Comparison of ENCODE assay signal across 25 mouse cellular contexts in the genomic region with DNA sequence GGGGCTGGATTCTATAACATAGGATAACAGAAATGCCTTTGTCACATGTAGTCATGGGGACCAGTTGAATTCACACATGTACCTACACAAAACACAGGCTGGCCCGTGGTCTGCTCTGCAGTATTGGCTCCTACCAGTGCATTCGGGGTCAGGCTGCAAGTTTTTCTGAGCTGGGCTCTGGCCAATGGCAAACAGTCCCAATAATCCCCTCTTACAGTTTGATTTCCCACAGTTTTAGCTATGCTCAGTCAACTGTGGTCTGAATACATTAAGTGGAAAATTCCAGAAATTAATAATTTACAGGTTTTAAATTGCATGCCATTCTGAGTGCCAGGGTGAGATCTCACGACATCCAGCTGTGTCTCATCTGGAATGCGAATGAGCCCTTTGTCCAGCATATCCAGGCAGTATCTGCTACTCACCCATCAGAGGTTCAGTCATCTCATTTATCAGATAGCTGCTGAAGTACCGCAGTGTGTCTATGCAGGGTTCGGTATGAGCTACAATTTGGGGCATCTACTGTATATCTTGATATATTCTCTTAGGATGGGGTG.
DNase-seq lines count a peak whose midpoint lies in the region; ATAC-seq lines count a peak whose summit lies in the region.
"Had no signal": no experiment of that assay in that cellular context is flagged by ENCODE, and none has a peak within 500 bp of the region (broad histone marks: within the 10 kb centered on the region; RNA-seq: fewer than 3 reads in every experiment).

No protein-coding gene starts in this region.

- no peak overlapping the region for H3K4me3 ChIP-seq in embryonic facial prominence, embryonic 14.5 days (ENCODE audit: low read depth, low read length)
- H3K4me3 ChIP-seq in embryonic facial prominence, embryonic 10.5 days, result no peak overlapping the region
- no peak overlapping the region for H3K4me3 ChIP-seq in kidney, embryonic 16.5 days (ENCODE audit: low read length)
- H3K4me3 ChIP-seq: embryonic facial prominence, embryonic 12.5 days; erythroblast, embryonic 14.5 days; forebrain, embryonic 10.5 days; forebrain, embryonic 13.5 days; heart, adult 2 months; heart, embryonic 10.5 days; heart, embryonic 13.5 days had no signal

- 58% methylated on average over 6 of the region's 6 CpGs for WGBS in embryonic facial prominence, embryonic 14.5 days
- 81% methylated on average over 6 of the region's 6 CpGs for WGBS in embryonic facial prominence, embryonic 10.5 days
- WGBS in kidney, embryonic 16.5 days, result 58% methylated on average over 6 of the region's 6 CpGs

- ATAC-seq in embryonic facial prominence, embryonic 14.5 days (ENCODE audit: low read depth), result 0 out of 2 replicates have a peak, but pooled peaks have one; percentile 44
- ATAC-seq in kidney, embryonic 16.5 days (ENCODE audit: low FRiP score, low TSS enrichment), result peak; percentile 39; the same call in 1 of the 2 replicates

- no peaks in the 10 kb centered on the region for H3K36me3 ChIP-seq in embryonic facial prominence, embryonic 14.5 days (ENCODE audit: control insufficient read depth, insufficient read depth, low read length)
- no peaks in the 10 kb centered on the region for H3K36me3 ChIP-seq in embryonic facial prominence, embryonic 10.5 days (replicated peaks)
- no peaks in the 10 kb centered on the region for H3K36me3 ChIP-seq in kidney, embryonic 16.5 days (ENCODE audit: insufficient read depth, low read length)
- H3K36me3 ChIP-seq: embryonic facial prominence, embryonic 12.5 days; forebrain, embryonic 10.5 days; heart, embryonic 10.5 days; heart, embryonic 13.5 days had no signal

- peaks cover 10% of the 10 kb centered on the region; the same call in 1 of the 2 replicates for H3K4me1 ChIP-seq in embryonic facial prominence, embryonic 14.5 days (ENCODE audit: control insufficient read depth, insufficient read depth, low read length)
- H3K4me1 ChIP-seq in embryonic facial prominence, embryonic 10.5 days, result peaks cover 10% of the 10 kb centered on the region
- peaks cover 4% of the 10 kb centered on the region for H3K4me1 ChIP-seq in kidney, embryonic 16.5 days (ENCODE audit: insufficient read depth, low read length)
- H3K4me1 ChIP-seq: embryonic facial prominence, embryonic 12.5 days; heart, embryonic 10.5 days; heart, embryonic 13.5 days had no signal

- no peak overlapping the region for H3K4me2 ChIP-seq in embryonic facial prominence, embryonic 14.5 days (ENCODE audit: low read depth, low read length)
- no peak overlapping the region for H3K4me2 ChIP-seq in kidney, embryonic 16.5 days (replicated peaks; ENCODE audit: low read depth, low read length)
- H3K4me2 ChIP-seq: embryonic facial prominence, embryonic 12.5 days; forebrain, embryonic 13.5 days; heart, embryonic 13.5 days; hindbrain, embryonic 14.5 days had no signal

- no peaks in the 10 kb centered on the region for H3K9me3 ChIP-seq in embryonic facial prominence, embryonic 14.5 days (ENCODE audit: control insufficient read depth, low read length)
- H3K9me3 ChIP-seq in embryonic facial prominence, embryonic 10.5 days, result no peaks in the 10 kb centered on the region
- no peaks in the 10 kb centered on the region for H3K9me3 ChIP-seq in kidney, embryonic 16.5 days (ENCODE audit: low read length)
- H3K9me3 ChIP-seq: embryonic facial prominence, embryonic 12.5 days; forebrain, embryonic 10.5 days; forebrain, embryonic 13.5 days; heart, embryonic 10.5 days; heart, embryonic 13.5 days had no signal

- no peaks in the 10 kb centered on the region for H3K27me3 ChIP-seq in embryonic facial prominence, embryonic 14.5 days (replicated peaks; ENCODE audit: control insufficient read depth, insufficient read depth, low read length)
- no peaks in the 10 kb centered on the region for H3K27me3 ChIP-seq in embryonic facial prominence, embryonic 10.5 days (replicated peaks; ENCODE audit: low read depth, poor library complexity, severe bottlenecking)
- H3K27me3 ChIP-seq in kidney, embryonic 16.5 days (ENCODE audit: insufficient read depth, low read length), result no peaks in the 10 kb centered on the region
- H3K27me3 ChIP-seq: embryonic facial prominence, embryonic 12.5 days; forebrain, embryonic 13.5 days; heart, embryonic 13.5 days had no signal

- H3K27ac ChIP-seq in embryonic facial prominence, embryonic 14.5 days (replicated peaks; ENCODE audit: low read depth, low read length), result no peak overlapping the region
- H3K27ac ChIP-seq in embryonic facial prominence, embryonic 10.5 days (replicated peaks), result no peak overlapping the region
- H3K27ac ChIP-seq in kidney, embryonic 16.5 days (ENCODE audit: low read length), result no peak overlapping the region
- H3K27ac ChIP-seq: embryonic facial prominence, embryonic 12.5 days; forebrain, embryonic 10.5 days; forebrain, embryonic 13.5 days; heart, adult 2 months; heart, embryonic 10.5 days; heart, embryonic 13.5 days; hindbrain, embryonic 14.5 days had no signal

- DNase-seq in embryonic facial prominence, embryonic 14.5 days (ENCODE audit: low spot score), result no peak
- no peak for DNase-seq in embryonic facial prominence, embryonic 10.5 days (ENCODE audit: low spot score)
- DNase-seq in kidney, adult 8-10 months, result no peak
- DNase-seq in kidney, postnatal 4 days, result peak; percentile 15 to 27
- DNase-seq in kidney, adult 11 months, result no peak
- peak; percentile 39 for DNase-seq in retina, embryonic 14.5 days (ENCODE audit: low spot score)
- no peak for DNase-seq in retina, postnatal 1 day
- DNase-seq: adrenal gland, postnatal 10 days; adrenal gland, postnatal 36 days; cerebellum, adult 18-20 months; cerebellum, adult 9-10 months; cerebellum, postnatal 14 days; gastrocnemius, postnatal 10 days; gastrocnemius, postnatal 36 days; heart, adult 2 months; heart, postnatal 14 days; heart, postnatal 4 days had no signal

- H3K9ac ChIP-seq in embryonic facial prominence, embryonic 14.5 days (ENCODE audit: low read depth, low read length), result no peak overlapping the region
- H3K9ac ChIP-seq in kidney, embryonic 16.5 days (replicated peaks; ENCODE audit: low read length), result no peak overlapping the region
- H3K9ac ChIP-seq: embryonic facial prominence, embryonic 12.5 days; forebrain, embryonic 13.5 days; heart, embryonic 13.5 days; hindbrain, embryonic 14.5 days had no signal

Comparison
In these comparisons a context has a peak if more than half of its experiments do, and no peak if none do; other contexts are left out.
1. DNase-seq: peak in kidney, postnatal 4 days (2 of 2) and retina, embryonic 14.5 days (single experiment); none in embryonic facial prominence, embryonic 14.5 days (single experiment), embryonic facial prominence, embryonic 10.5 days (single experiment), kidney, adult 8-10 months (0 of 2), kidney, adult 11 months (single experiment) and retina, postnatal 1 day (single experiment).